Mouse (Mus musculus) T-helper 2 cell (primary cell): ENCODE results near the gene Otop3.

ENCODE experiments used
- in situ Hi-C: fragments of 300-600 bp; cut with MboI, MseI; formaldehyde crosslinking; loops from one replicate; pipeline ENCODE4 v1.15.1; 2025; ENCODE audit warnings: high pct_unique_total_duplicates

Otop3 gene

DNA sequence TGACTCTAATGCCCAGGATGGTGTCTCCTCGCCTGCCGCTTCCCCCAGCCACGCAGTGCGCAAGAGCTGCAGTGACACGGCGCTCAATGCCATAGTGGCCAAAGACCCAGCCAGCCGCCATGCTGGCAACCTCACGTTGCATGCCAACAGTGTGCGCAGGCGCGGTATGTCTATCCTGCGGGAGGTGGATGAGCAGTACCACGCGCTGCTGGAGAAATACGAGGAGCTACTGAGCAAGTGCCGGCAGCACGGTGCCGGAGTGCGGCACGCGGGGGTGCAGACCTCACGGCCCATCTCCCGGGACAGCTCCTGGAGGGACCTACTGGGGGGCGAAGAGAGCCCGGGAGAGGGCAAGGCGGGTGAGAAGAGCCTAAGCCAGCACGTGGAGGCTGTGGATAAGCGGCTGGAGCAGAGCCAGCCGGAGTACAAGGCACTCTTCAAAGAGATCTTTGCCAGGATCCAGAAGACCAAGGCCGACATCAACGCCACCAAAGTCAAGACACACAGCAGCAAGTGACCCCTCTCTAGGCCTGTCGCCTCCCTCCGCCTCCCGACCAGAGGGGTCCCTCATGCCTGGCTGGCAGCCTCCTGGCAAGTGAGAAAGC lies 59.3 kb downstream of the Otop3 start:
- in situ Hi-C loops = no loop called here
